Mouse (Mus musculus) neural tube, embryonic 12.5 days (tissue): ENCODE results near the gene Epb41l3. TPM values are rescaled to one million over a fixed set of nuclear protein-coding genes. Genes with fewer than 3 reads are reported as not detected.

Experiments used
- polyA plus RNA-seq: library from polyadenylated mRNA; unstranded; fragments of >200 nt; fragmentation: Nextera tagmentation; extraction: Ambion mirVana; gene quantifications from 2 replicates; pipeline ENCODE4 v1.2.1, GENCODE M21; 2016

Gene Epb41l3
- polyA plus RNA-seq, 1 experiment from 2014 or later: 117 TPM

Other genes with a start within 250 kb of the Epb41l3 start
- 2.6 and 3.5 TPM in 2 replicates for gene Tmem200c, start 249.1 kb upstream of the Epb41l3 start, polyA plus RNA-seq